Mouse (Mus musculus): Measurements from ENCODE around the gene Olfr171.

- TF ChIP-seq CTCF (IDR thresholded peaks at IDR 0.05; ENCODE audit: insufficient read depth, low read depth, low read length) (no peak), POLR2A (IDR thresholded peaks at IDR 0.05; ENCODE audit: insufficient read depth, low read depth, low read length) (no peak)
These were observed 36.6 kb upstream of the Olfr171 start for GRCm38 (mm10) chr16:19666312-19666711.

Measured in olfactory bulb, adult 2 months (tissue).